Mouse (Mus musculus) hindbrain, embryonic 11.5 days (tissue): Measurements from ENCODE around the gene Ssbp2. TPM values are rescaled to one million over a fixed set of nuclear protein-coding genes. Genes with fewer than 3 reads are reported as not detected.

Experiments
- ATAC-seq: fragments of 200-750 bp; cut with Nextera tagmentation; 2 replicates; pipeline ENCODE4 v1.8.0; 2017; ENCODE audit warnings: mild to moderate bottlenecking, moderate TSS enrichment, moderate library complexity; ENCODE audit not compliant: low FRiP score
- DNase-seq: peaks from one replicate; pipeline ENCODE4 v3.0.0-alpha.2; 2015; ENCODE audit warnings: low spot score
- H3K27ac ChIP-seq: fragments of 300-500 bp; sonication (generic); 2 replicates; pipeline ENCODE4 v1.5.1; 2014; ENCODE audit warnings: mild to moderate bottlenecking, low read depth, low read length
- H3K27me3 ChIP-seq: fragments of 300-500 bp; sonication (generic); 2 replicates; pipeline ENCODE4 v1.6.1; 2014; ENCODE audit warnings: mild to moderate bottlenecking, low read length, moderate library complexity, mixed read lengths; ENCODE audit not compliant: control insufficient read depth, insufficient read depth
- H3K36me3 ChIP-seq: fragments of 300-500 bp; sonication (generic); 2 replicates; pipeline ENCODE4 v1.6.1; 2014; ENCODE audit warnings: mild to moderate bottlenecking, low read length, moderate library complexity, mixed read lengths; ENCODE audit not compliant: control insufficient read depth, insufficient read depth
- H3K4me1 ChIP-seq: fragments of 300-500 bp; sonication (generic); replicated peaks from 2 replicates; pipeline ENCODE4 v1.6.1; 2014; ENCODE audit warnings: low read length, mixed read lengths; ENCODE audit not compliant: control insufficient read depth, insufficient read depth
- H3K4me2 ChIP-seq: fragments of 300-500 bp; sonication (generic); replicated peaks from 2 replicates; pipeline ENCODE4 v1.6.1; 2014; ENCODE audit warnings: mild to moderate bottlenecking, low read depth, low read length
- H3K4me3 ChIP-seq: fragments of 300-500 bp; sonication (generic); 2 replicates; pipeline ENCODE4 v1.5.1; 2014; ENCODE audit warnings: low read depth, low read length
- H3K9ac ChIP-seq: fragments of 300-500 bp; sonication (generic); 2 replicates; pipeline ENCODE4 v1.6.1; 2014; ENCODE audit warnings: low read depth, low read length
- H3K9me3 ChIP-seq: fragments of 300-500 bp; sonication (generic); 2 replicates; pipeline ENCODE4 v1.6.1; 2016; ENCODE audit warnings: low read length; ENCODE audit not compliant: control insufficient read depth
- WGBS: fragments of 180-500 bp; shearing (Covaris S2); extraction: QIAGEN DNeasy Blood & Tissue Kit; methylation state at CpG from one replicate; pipeline ENCODE4 v1.1.7; 2014; 5-methylcytosine and 5-hydroxymethylcytosine counted together
- polyA plus RNA-seq: library from polyadenylated mRNA; unstranded; fragments of >200 nt; fragmentation: Nextera tagmentation; extraction: Ambion mirVana; gene quantifications from 2 replicates; pipeline ENCODE4 v1.2.1, GENCODE M21; 2014

Gene Ssbp2
- polyA plus RNA-seq: 152 and 153 TPM in 2 replicates

DNA sequence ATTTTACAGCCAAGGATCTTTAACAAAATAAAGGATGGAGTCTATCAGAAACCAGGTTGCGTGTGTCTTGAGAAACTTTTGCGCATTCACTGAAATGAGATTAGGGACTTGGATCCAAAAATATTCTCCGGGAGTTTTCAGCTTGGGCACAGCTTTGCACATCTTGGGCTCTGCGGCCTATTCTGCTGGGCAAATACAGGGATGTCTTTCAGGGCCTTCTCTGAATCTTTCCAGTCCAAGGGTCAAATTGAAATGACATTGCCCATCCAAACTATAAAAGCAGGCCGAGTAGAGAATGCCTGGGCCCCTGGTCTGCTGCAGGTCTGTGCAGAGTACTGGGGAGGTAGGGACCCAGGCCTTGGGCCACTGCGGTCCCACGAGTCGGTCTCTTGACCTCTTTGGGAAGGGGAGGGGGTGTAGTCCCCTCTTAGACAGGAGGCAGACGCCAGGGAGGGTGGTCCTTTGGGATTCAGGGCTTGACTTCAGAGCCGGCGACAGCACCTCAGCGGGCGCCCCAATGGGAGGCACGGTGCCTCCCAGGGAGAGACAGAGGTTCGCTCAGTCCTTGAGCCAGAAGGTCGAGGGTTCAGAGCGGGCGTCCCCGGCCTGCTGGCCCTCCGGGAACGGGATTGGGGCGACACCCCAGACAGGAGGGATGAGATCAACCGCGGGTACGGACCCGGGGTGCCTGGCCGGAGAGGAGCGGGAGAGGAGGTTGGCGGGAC lies at the start of gene Ssbp2:
Gene Ssbp2 (plus strand): TSS at position 388 of the 725 bp plus-strand sequence.
- Histone ChIP-seq H3K4me3 (peak within 1 kb of the TSS; percentile 97), H3K27ac (peak within 1 kb of the TSS; percentile 95), H3K4me2 (peak within 1 kb of the TSS; percentile 90), H3K9ac (peak within 1 kb of the TSS; percentile 92), H3K36me3 (no peaks in the 10 kb centered on the region), H3K4me1 (peaks cover 4% of the 10 kb centered on the region), H3K9me3 (no peaks in the 10 kb centered on the region), H3K27me3 (no peaks in the 10 kb centered on the region)
- DNase-seq (no peak), ATAC-seq (peak; percentile 57)
- 9% methylated on average over 19 of the region's 29 CpGs for WGBS

DNA sequence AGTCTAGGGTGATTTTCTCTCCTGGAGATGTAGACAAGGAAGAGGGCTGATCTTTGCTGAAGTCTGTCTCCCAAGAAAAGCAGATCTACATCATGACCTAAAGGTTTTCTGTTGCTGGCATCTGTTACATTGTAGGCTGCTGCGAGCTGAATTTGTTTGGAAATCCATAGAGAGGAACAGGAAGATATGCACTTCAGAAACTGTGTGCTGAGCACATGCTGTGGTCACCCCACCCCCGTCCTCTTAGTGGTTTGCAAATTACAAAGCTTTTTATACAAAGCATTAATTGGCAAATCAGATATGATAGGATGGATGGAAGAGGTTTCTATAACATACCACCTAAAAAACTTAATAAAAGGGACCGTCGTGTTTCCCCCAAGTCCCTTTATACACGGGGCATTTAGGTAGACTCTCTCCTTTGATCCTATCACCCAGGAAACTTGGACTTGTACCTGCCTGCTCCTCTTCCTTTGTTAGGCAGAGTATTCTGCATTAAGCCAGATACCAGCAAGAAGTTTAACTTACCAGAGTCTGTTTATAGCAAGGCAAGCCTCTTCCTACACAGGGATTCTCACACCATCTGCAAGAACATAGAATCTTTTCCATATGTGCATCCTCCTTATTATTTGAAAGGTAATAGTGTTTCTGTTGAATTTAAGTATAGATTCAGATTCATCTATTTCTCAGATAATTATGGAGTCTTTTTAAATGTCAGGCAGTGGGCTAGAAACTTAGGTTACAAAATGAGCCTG lies 46.2 kb upstream of the Ssbp2 start:
- Histone ChIP-seq H3K9ac (no peak overlapping the region), H3K9me3 (no peaks in the 10 kb centered on the region), H3K4me2 (no peak overlapping the region), H3K4me1 (no peaks in the 10 kb centered on the region), H3K4me3 (no peak overlapping the region), H3K36me3 (no peaks in the 10 kb centered on the region), H3K27me3 (no peaks in the 10 kb centered on the region), H3K27ac (no peak overlapping the region)
- DNase-seq (no peak), ATAC-seq (no peak)
- 85% methylated on average over 5 of the region's 5 CpGs for WGBS

DNA sequence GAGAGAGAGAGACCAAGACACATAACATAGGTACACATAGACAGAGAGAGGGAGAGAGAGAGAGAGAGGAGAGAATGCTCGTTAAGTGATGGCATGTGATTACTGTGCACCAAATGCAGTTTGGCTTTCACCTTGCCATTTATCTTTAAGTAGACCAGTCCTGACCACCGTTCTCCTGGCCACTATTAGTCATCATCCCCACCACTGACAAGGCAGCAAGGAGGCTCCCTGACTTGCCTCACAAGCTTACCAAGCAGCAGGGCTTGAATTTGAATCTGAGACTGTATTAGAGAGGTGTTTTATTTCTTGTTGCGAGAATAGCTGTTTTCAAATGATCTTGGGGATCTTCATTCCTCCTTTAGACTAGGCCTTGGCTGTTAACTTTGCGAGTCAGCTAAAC lies 44.2 kb upstream of the Ssbp2 start:
- 96% methylated on average over 4 of the region's 4 CpGs for WGBS
- no peak overlapping the region for H3K4me2 ChIP-seq
- H3K27ac ChIP-seq: no peak overlapping the region
- no peaks in the 10 kb centered on the region for H3K4me1 ChIP-seq
- H3K4me3 ChIP-seq: no peak overlapping the region
- DNase-seq (no peak), ATAC-seq (no peak)
- H3K9ac ChIP-seq: no peak overlapping the region
- no peaks in the 10 kb centered on the region for H3K27me3 ChIP-seq
- no peaks in the 10 kb centered on the region for H3K9me3 ChIP-seq
- H3K36me3 ChIP-seq: no peaks in the 10 kb centered on the region

DNA sequence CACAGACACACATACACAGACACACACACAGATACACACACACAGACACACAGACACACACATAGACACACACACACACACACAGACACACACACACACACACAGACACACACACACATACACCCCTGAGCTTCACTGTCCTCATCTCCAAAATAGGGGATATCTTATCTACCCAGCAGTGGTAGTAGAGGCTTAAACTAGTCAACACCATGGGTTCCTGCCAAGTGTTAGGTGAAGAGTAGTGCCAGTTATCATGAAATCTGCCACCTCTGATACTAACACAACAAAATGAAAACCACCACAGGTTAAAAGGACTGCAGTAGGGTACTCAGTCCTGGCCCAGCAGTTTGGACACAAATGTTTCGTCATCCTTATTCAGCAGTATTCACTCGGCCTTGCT lies 43.4 kb upstream of the Ssbp2 start:
- Histone ChIP-seq H3K36me3 (no peaks in the 10 kb centered on the region), H3K4me3 (no peak overlapping the region), H3K27ac (no peak overlapping the region), H3K9me3 (no peaks in the 10 kb centered on the region), H3K4me2 (no peak overlapping the region), H3K27me3 (no peaks in the 10 kb centered on the region), H3K9ac (no peak overlapping the region), H3K4me1 (no peaks in the 10 kb centered on the region)
- ATAC-seq (no peak), DNase-seq (no peak)
- WGBS: 86% methylated on average over 2 of the region's 2 CpGs

DNA sequence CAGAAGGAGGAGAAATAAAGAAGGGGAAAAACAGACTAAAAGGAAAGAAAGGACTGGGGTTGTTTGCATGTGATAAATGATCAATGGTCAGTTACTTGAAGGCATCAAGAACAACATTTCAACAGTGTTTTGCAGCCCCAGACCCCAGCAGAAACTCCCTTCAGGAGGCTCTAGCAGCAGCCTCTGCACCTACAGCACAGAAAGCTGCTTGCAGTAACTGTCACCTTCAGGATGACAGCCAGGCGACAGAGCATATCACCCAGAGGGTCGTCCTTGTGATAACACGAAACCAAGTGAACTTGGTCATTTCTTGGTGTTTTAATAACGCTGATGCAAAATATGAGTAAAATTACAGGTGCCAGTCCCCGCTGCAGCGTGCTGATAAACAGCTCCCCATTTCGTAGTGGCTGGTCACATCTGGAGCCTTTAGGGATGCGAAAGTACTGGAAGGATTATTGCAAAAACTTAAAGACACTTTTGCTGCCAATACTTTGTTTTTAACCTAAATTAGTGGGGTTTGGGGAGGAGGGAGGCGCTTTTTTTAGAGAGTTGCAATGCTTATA lies 38.6 kb upstream of the Ssbp2 start:
- no peak for ATAC-seq

DNA sequence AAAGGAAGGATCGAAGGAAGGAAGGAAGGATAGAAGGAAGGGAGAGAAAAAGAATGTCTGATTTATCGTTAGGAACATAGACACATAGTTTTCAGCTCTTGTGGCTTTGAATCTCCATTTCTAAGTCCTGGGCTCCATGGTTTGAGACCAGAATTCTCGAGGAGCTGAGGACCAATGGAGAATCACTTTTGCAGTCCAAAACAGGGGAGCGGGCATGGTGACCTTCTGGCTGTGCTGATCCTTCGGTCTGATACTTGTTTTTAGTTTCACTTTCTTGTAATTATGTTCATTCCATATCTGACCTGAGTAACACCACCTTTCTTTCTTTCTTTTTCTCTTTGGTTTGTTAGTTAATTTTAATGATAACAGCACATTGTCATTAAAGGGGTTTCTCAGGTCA lies 29.2 kb upstream of the Ssbp2 start:
- H3K4me2 ChIP-seq: no peak overlapping the region
- H3K36me3 ChIP-seq: no peaks in the 10 kb centered on the region
- no peaks in the 10 kb centered on the region for H3K27me3 ChIP-seq
- H3K9ac ChIP-seq: no peak overlapping the region
- no peaks in the 10 kb centered on the region for H3K4me1 ChIP-seq
- no peaks in the 10 kb centered on the region for H3K9me3 ChIP-seq
- no peak for DNase-seq
- ATAC-seq: no peak
- no peak overlapping the region for H3K27ac ChIP-seq
- 76% methylated on average over 5 of the region's 5 CpGs for WGBS
- no peak overlapping the region for H3K4me3 ChIP-seq

More for the DNA sequence above, 38.6 kb upstream of the Ssbp2 start:
- H3K4me3 ChIP-seq: no peak overlapping the region
- no peak overlapping the region for H3K27ac ChIP-seq
- H3K9ac ChIP-seq: no peak overlapping the region
- H3K36me3 ChIP-seq: no peaks in the 10 kb centered on the region
- H3K4me1 ChIP-seq: no peaks in the 10 kb centered on the region
- no peaks in the 10 kb centered on the region for H3K27me3 ChIP-seq
- H3K9me3 ChIP-seq: no peaks in the 10 kb centered on the region
- no peak overlapping the region for H3K4me2 ChIP-seq
- WGBS: 43% methylated on average over 9 of the region's 9 CpGs
- DNase-seq: peak; percentile 69

DNA sequence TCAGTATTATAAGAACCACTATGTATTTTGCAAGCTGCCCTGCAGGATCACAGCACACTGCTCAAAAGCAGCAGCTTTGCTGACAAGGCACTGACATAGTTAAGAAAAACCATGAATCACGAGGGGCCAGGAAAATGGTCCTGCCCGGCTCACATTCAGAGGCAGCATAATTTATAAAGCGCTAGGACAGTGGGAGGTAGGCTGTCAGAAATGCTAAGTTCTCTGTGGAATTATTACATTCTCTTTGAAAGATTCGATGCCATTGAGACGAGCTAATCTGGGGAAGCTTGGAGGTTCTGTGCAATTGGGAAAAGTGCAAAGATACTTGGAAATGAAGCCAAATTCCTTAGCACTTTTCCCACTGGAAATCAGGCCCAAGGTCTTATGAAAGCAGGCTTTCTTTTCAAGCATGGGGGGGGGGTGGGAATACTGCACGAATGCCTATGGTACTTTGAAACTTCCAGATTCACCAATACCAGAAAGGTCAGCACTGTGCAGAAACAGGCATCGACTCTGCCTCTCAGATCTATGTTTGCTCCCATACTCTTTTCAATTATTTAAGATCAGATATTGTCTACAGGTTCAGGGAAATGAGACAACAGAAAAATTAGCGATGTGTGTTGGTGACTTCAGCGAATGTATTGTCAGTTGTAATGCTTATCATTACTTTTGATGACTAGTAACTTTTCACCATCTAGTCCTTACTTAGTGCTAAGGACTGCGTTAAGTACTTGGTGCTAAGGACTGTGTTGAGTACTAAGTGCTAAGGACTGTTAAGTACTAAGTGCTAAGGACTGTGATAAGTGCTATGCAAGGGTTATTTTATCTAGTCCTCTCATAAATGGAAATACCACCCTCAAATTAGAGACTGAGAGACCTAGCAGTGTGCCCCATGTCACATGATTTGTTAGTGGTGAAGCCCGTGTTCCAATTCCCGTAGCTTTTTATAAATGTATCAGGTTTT lies 28.4 kb upstream of the Ssbp2 start:
- Histone ChIP-seq H3K27me3 (no peaks in the 10 kb centered on the region), H3K4me2 (no peak overlapping the region), H3K4me1 (no peaks in the 10 kb centered on the region), H3K9ac (no peak overlapping the region), H3K9me3 (no peaks in the 10 kb centered on the region), H3K36me3 (no peaks in the 10 kb centered on the region), H3K4me3 (no peak overlapping the region), H3K27ac (no peak overlapping the region)
- peak; percentile 38; the same call in 1 of the 2 replicates for ATAC-seq
- 60% methylated on average over 12 of the region's 12 CpGs for WGBS
- peak; percentile 25 for DNase-seq

DNA sequence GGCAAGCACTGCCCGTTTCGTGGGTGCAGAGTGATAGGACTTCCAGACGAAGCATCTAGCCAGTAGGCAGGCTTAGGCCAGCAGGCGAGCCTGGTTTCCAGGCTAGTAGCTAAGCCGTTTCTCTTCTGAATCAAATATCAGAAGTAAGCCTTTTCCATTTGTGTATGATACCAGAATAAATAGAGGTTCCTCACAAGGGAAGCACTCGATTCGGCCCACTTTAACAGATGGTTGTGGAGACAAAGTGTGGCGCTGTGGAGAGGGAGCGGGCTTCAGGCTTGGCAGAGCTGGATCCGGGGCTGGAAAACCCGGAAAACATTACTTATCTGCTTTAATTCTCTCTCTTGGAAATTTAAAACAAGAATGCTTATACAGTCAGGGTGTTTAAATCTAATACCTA lies 27.1 kb upstream of the Ssbp2 start:
- no peak overlapping the region for H3K4me3 ChIP-seq
- H3K27me3 ChIP-seq: no peaks in the 10 kb centered on the region
- H3K27ac ChIP-seq: no peak overlapping the region
- no peaks in the 10 kb centered on the region for H3K9me3 ChIP-seq
- WGBS: 87% methylated on average over 11 of the region's 11 CpGs
- H3K36me3 ChIP-seq: no peaks in the 10 kb centered on the region
- DNase-seq (no peak), ATAC-seq (no peak)
- no peak overlapping the region for H3K9ac ChIP-seq
- H3K4me2 ChIP-seq: no peak overlapping the region
- no peaks in the 10 kb centered on the region for H3K4me1 ChIP-seq
